Mouse (Mus musculus): Measurements from ENCODE around the gene Dhx58. TPM values are rescaled to one million over a fixed set of nuclear protein-coding genes. Genes with fewer than 3 reads are reported as not detected.

The Dhx58 gene
- polyA plus RNA-seq, 1 experiment from 2014 or later: 2.6 TPM

- H3K27ac ChIP-seq (replicated peaks): no peak overlapping the region
- no peak overlapping the region for H3K4me2 ChIP-seq (replicated peaks; ENCODE audit: low read depth)
- no peaks in the 10 kb centered on the region for H3K27me3 ChIP-seq (ENCODE audit: control insufficient read depth, insufficient read depth, low read length)
- H3K4me1 ChIP-seq (replicated peaks; ENCODE audit: control insufficient read depth, insufficient read depth): no peaks in the 10 kb centered on the region
- H3K4me3 ChIP-seq (ENCODE audit: low read depth, low read length): no peak overlapping the region
- no peak for TF ChIP-seq EP300 (optimal IDR thresholded peaks at IDR 0.05)
- TF ChIP-seq CTCF (IDR thresholded peaks at IDR 0.05; ENCODE audit: low read depth): no peak
- H3K36me3 ChIP-seq (ENCODE audit: control insufficient read depth, insufficient read depth, low read length): no peaks in the 10 kb centered on the region
- ATAC-seq (ENCODE audit: low FRiP score, low TSS enrichment) (no peak), DNase-seq (ENCODE audit: low spot score) (no peak)
- H3K9me3 ChIP-seq (ENCODE audit: control insufficient read depth, low read length): no peaks in the 10 kb centered on the region
- no peak overlapping the region for H3K9ac ChIP-seq (ENCODE audit: low read length)
- WGBS: 11% methylated on average over 8 of the region's 8 CpGs
Observed at GRCm38 (mm10) chr11:100651205-100651604, 52.9 kb downstream of the Dhx58 start.

DNA sequence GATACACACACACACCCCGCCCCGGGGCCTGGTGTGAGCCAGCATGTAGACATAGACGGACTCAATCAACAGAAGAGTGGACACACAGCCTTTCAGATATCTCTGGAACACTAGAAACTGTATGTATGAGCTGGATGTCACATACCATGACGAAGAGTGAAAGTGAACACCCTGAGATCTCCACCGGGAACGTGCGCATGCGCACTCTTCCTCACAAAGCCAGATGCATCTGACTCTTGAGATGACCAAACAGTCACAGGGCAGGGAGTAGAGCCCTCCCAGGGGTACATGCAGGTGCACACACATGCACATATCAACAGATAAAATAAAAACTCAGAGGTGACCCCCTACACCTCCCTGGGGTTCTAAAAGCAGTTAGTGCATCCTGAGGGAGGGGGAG, 55.7 kb downstream of the Dhx58 start:
- no peak for ATAC-seq (ENCODE audit: low FRiP score, low TSS enrichment)
- Histone ChIP-seq H3K4me1 (replicated peaks; ENCODE audit: control insufficient read depth, insufficient read depth) (no peaks in the 10 kb centered on the region), H3K9me3 (ENCODE audit: control insufficient read depth, low read length) (no peaks in the 10 kb centered on the region), H3K9ac (ENCODE audit: low read length) (no peak overlapping the region), H3K4me3 (ENCODE audit: low read depth, low read length) (no peak overlapping the region), H3K27ac (replicated peaks) (no peak overlapping the region), H3K4me2 (replicated peaks; ENCODE audit: low read depth) (no peak overlapping the region), H3K27me3 (ENCODE audit: control insufficient read depth, insufficient read depth, low read length) (no peaks in the 10 kb centered on the region), H3K36me3 (ENCODE audit: control insufficient read depth, insufficient read depth, low read length) (no peaks in the 10 kb centered on the region)
- no peak for TF ChIP-seq EP300 (optimal IDR thresholded peaks at IDR 0.05)
- no peak for TF ChIP-seq CTCF (IDR thresholded peaks at IDR 0.05; ENCODE audit: low read depth)
- no peak for DNase-seq (ENCODE audit: low spot score)
- WGBS: 75% methylated on average over 8 of the region's 8 CpGs

DNA sequence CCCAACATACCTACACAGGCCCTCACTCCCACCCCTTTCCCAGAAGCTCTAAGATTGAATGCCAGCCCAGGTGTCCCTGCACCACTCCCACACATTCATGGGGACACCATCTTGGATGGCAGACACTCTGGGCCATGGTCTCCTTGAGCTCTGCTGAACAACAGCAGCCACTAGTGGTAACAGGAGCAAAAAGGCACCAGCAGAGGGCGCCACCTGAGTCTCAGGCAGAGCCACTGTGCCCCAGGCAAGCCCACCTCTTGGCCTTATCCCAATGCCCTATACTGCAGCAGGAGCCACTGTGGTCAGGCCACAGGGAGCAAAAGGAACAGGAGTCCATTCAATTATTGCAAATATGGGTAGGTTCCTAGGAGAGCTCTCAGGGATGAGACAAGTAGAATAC, 57.8 kb downstream of the Dhx58 start:
- no peak overlapping the region for H3K4me3 ChIP-seq (ENCODE audit: low read depth, low read length)
- 4% methylated on average over 1 of the region's 1 CpGs for WGBS
- no peaks in the 10 kb centered on the region for H3K36me3 ChIP-seq (ENCODE audit: control insufficient read depth, insufficient read depth, low read length)
- peak; percentile 59 for DNase-seq (ENCODE audit: low spot score)
- no peak for ATAC-seq (ENCODE audit: low FRiP score, low TSS enrichment)
- peak; percentile 75 for TF ChIP-seq CTCF (IDR thresholded peaks at IDR 0.05; ENCODE audit: low read depth)
- no peak for TF ChIP-seq EP300 (optimal IDR thresholded peaks at IDR 0.05)
- no peak overlapping the region for H3K9ac ChIP-seq (ENCODE audit: low read length)
- no peaks in the 10 kb centered on the region for H3K4me1 ChIP-seq (replicated peaks; ENCODE audit: control insufficient read depth, insufficient read depth)
- H3K4me2 ChIP-seq (replicated peaks; ENCODE audit: low read depth): no peak overlapping the region
- no peaks in the 10 kb centered on the region for H3K9me3 ChIP-seq (ENCODE audit: control insufficient read depth, low read length)
- H3K27ac ChIP-seq (replicated peaks): no peak overlapping the region
- H3K27me3 ChIP-seq (ENCODE audit: control insufficient read depth, insufficient read depth, low read length): no peaks in the 10 kb centered on the region

Other genes with a start within 250 kb of the Dhx58 start
- gene Klhl11, start 231.5 kb downstream of the Dhx58 start, polyA plus RNA-seq (2015; fragmentation: Nextera tagmentation; extraction: Ambion mirVana): 2.6 and 3.3 TPM in 2 replicates
- 70.3 and 70.6 TPM in 2 replicates for gene Acly, start 176.3 kb downstream of the Dhx58 start, polyA plus RNA-seq (2015; fragmentation: Nextera tagmentation; extraction: Ambion mirVana)
- 0.17 and 0.33 TPM in 2 replicates for gene Ttc25, start 158.7 kb downstream of the Dhx58 start, polyA plus RNA-seq (2015; fragmentation: Nextera tagmentation; extraction: Ambion mirVana)
- gene Cnp, start 129.4 kb downstream of the Dhx58 start, polyA plus RNA-seq (2015; fragmentation: Nextera tagmentation; extraction: Ambion mirVana): 23.5 and 25.7 TPM in 2 replicates
- gene Nkiras2, start 85.0 kb downstream of the Dhx58 start, polyA plus RNA-seq (2015; fragmentation: Nextera tagmentation; extraction: Ambion mirVana): 59.0 and 63.1 TPM in 2 replicates
- gene Dnajc7, start 84.1 kb downstream of the Dhx58 start, polyA plus RNA-seq (2015; fragmentation: Nextera tagmentation; extraction: Ambion mirVana): 91.9 and 96.1 TPM in 2 replicates
- gene Zfp385c, start 11.8 kb downstream of the Dhx58 start, polyA plus RNA-seq (2015; fragmentation: Nextera tagmentation; extraction: Ambion mirVana): 0.18 and 0.34 TPM in 2 replicates
- 24.6 and 27.2 TPM in 2 replicates for gene Kat2a, start 8.2 kb upstream of the Dhx58 start, polyA plus RNA-seq (2015; fragmentation: Nextera tagmentation; extraction: Ambion mirVana)
- gene Hspb9, start 9.6 kb upstream of the Dhx58 start, polyA plus RNA-seq (2015; fragmentation: Nextera tagmentation; extraction: Ambion mirVana): 0.13 and 0.22 TPM in 2 replicates
- 18.4 and 22.0 TPM in 2 replicates for gene Rab5c, start 33.9 kb upstream of the Dhx58 start, polyA plus RNA-seq (2015; fragmentation: Nextera tagmentation; extraction: Ambion mirVana)
- 0.06 TPM in 2 replicates for gene Kcnh4, start 55.7 kb upstream of the Dhx58 start, polyA plus RNA-seq (2015; fragmentation: Nextera tagmentation; extraction: Ambion mirVana)
- not detected in 2 replicates for gene Hcrt, start 58.7 kb upstream of the Dhx58 start, polyA plus RNA-seq (2015; fragmentation: Nextera tagmentation; extraction: Ambion mirVana)
- gene Ghdc, start 66.7 kb upstream of the Dhx58 start, polyA plus RNA-seq (2015; fragmentation: Nextera tagmentation; extraction: Ambion mirVana): 3.6 and 3.9 TPM in 2 replicates
- 16.1 and 17.3 TPM in 2 replicates for gene Stat5b, start 146.5 kb upstream of the Dhx58 start, polyA plus RNA-seq (2015; fragmentation: Nextera tagmentation; extraction: Ambion mirVana)
- 13.0 and 13.5 TPM in 2 replicates for gene Stat5a, start 155.1 kb upstream of the Dhx58 start, polyA plus RNA-seq (2015; fragmentation: Nextera tagmentation; extraction: Ambion mirVana)
- gene Stat3, start 235.3 kb upstream of the Dhx58 start, polyA plus RNA-seq (2015; fragmentation: Nextera tagmentation; extraction: Ambion mirVana): 47.7 and 55.1 TPM in 2 replicates

Data from stomach, postnatal 0 days (tissue).